Mouse (Mus musculus) left cerebral cortex, postnatal 4 days (tissue): ENCODE data around the gene Fstl4. TPM values are rescaled to one million over a fixed set of nuclear protein-coding genes. Genes with fewer than 3 reads are reported as not detected.

Source experiments
- DNase-seq: peaks from one replicate; pipeline ENCODE4 v3.0.0-alpha.2; 2022
- intact Hi-C: fragments of 180-260 bp; cut with DNase I; formaldehyde crosslinking; loops from one replicate; pipeline ENCODE4 v1.15.1; 2025
- total RNA-seq, 2 experiments: library from RNA; stranded (reverse); gene quantifications; 2 replicates each; pipeline ENCODE4 v1.2.3; 2021

Gene Fstl4
- 10 to 100 TPM; 12.9 to 13.2 TPM for total RNA-seq

GRCm38 (mm10) chr11:52764461-52764893 lies at the start of gene Fstl4:
Fstl4 (plus strand) TSS chr11:52764634.
- DNase-seq: peak; percentile 34
- intact Hi-C loops: loop anchor here (5.0 to 10.0 kb wide), 2 partner anchors 242 to 490 kb away; no protein-coding TSS in a partner anchor

GRCm38 (mm10) chr11:52718570-52718969 lies 45.9 kb upstream of the Fstl4 start:
- intact Hi-C loops: no loop called here

GRCm38 (mm10) chr11:52721087-52721486 lies 43.3 kb upstream of the Fstl4 start:
- DNase-seq: no peak
- intact Hi-C loops: no loop called here

More at GRCm38 (mm10) chr11:52718570-52718969, 45.9 kb upstream of the Fstl4 start:
- no peak for DNase-seq

GRCm38 (mm10) chr11:52722706-52723105 lies 41.7 kb upstream of the Fstl4 start:
- intact Hi-C loops: no loop called here
- DNase-seq: peak; percentile 67

GRCm38 (mm10) chr11:52726001-52726400 lies 38.4 kb upstream of the Fstl4 start:
- intact Hi-C loops: no loop called here
- no peak for DNase-seq

GRCm38 (mm10) chr11:52728479-52728878 lies 36.0 kb upstream of the Fstl4 start:
- intact Hi-C loops: no loop called here
- DNase-seq: peak; percentile 75

GRCm38 (mm10) chr11:52729890-52730289 lies 34.5 kb upstream of the Fstl4 start:
- intact Hi-C loops: no loop called here
- DNase-seq: no peak

- intact Hi-C loops: no loop called here
- no peak for DNase-seq
Measured at GRCm38 (mm10) chr11:52731979-52732378, 32.5 kb upstream of the Fstl4 start.

GRCm38 (mm10) chr11:52734493-52735195 lies 29.8 kb upstream of the Fstl4 start:
- DNase-seq: no peak
- intact Hi-C loops: no loop called here

- intact Hi-C loops: no loop called here
- DNase-seq: no peak
Measured at GRCm38 (mm10) chr11:52739187-52739586, 25.2 kb upstream of the Fstl4 start.

- intact Hi-C loops: no loop called here
- peak; percentile 32 for DNase-seq
Measured at GRCm38 (mm10) chr11:52740466-52740865, 24.0 kb upstream of the Fstl4 start.

- intact Hi-C loops: no loop called here
- DNase-seq: no peak
Measured at GRCm38 (mm10) chr11:52743956-52744355, 20.5 kb upstream of the Fstl4 start.

GRCm38 (mm10) chr11:52744593-52745450 lies 19.6 kb upstream of the Fstl4 start:
- intact Hi-C loops: no loop called here
- no peak for DNase-seq

- intact Hi-C loops: no loop called here
- no peak for DNase-seq
Measured at GRCm38 (mm10) chr11:52747206-52747605, 17.2 kb upstream of the Fstl4 start.

GRCm38 (mm10) chr11:52747766-52748456 lies 16.5 kb upstream of the Fstl4 start:
- no peak for DNase-seq
- intact Hi-C loops: no loop called here

- intact Hi-C loops: no loop called here
Measured at GRCm38 (mm10) chr11:52749988-52750387, 14.4 kb upstream of the Fstl4 start.

GRCm38 (mm10) chr11:52752524-52752923 lies 11.9 kb upstream of the Fstl4 start:
- intact Hi-C loops: no loop called here
- no peak for DNase-seq

More at GRCm38 (mm10) chr11:52749988-52750387, 14.4 kb upstream of the Fstl4 start:
- no peak for DNase-seq

- intact Hi-C loops: no loop called here
- no peak for DNase-seq
Measured at GRCm38 (mm10) chr11:52753261-52753660, 11.2 kb upstream of the Fstl4 start.

GRCm38 (mm10) chr11:52761800-52762199 lies 2.6 kb upstream of the Fstl4 start:
- intact Hi-C loops: loop anchor here (5.0 to 10.0 kb wide), 2 partner anchors 239 to 493 kb away; no protein-coding TSS in a partner anchor
- no peak for DNase-seq

- DNase-seq: peak; percentile 11
- intact Hi-C loops: loop anchor here (5.0 to 10.0 kb wide), 3 partner anchors 243 to 490 kb away; no protein-coding TSS in a partner anchor
Measured at GRCm38 (mm10) chr11:52764894-52765677, 652 bp downstream of the Fstl4 start.
